Mouse (Mus musculus) lung, embryonic 14.5 days (tissue): ENCODE data around the gene H2-Ob. TPM values are rescaled to one million over a fixed set of nuclear protein-coding genes. Genes with fewer than 3 reads are reported as not detected.
A peak's percentile ranks its signal among the peaks of the same experiment; 100 is the strongest.

Source experiments
- ATAC-seq: fragments of 200-750 bp; cut with Nextera tagmentation; 2 replicates; pipeline ENCODE4 v1.8.0; 2017; ENCODE audit warnings: mild to moderate bottlenecking, moderate TSS enrichment, moderate library complexity; ENCODE audit not compliant: insufficient read depth
- DNase-seq: peaks from one replicate; pipeline ENCODE4 v3.0.0-alpha.2; 2015
- H3K27ac ChIP-seq: fragments of 300-500 bp; sonication (generic); 2 replicates; pipeline ENCODE4 v1.5.1; 2014; ENCODE audit warnings: low read depth, mild to moderate bottlenecking, moderate library complexity
- H3K27me3 ChIP-seq: fragments of 300-500 bp; sonication (generic); 2 replicates; pipeline ENCODE4 v1.6.1; 2014; ENCODE audit warnings: low read length, control low read depth; ENCODE audit not compliant: insufficient read depth
- H3K36me3 ChIP-seq: fragments of 300-500 bp; sonication (generic); 2 replicates; pipeline ENCODE4 v1.6.1; 2014; ENCODE audit warnings: control low read depth; ENCODE audit not compliant: insufficient read depth
- H3K4me1 ChIP-seq: fragments of 300-500 bp; sonication (generic); 2 replicates; pipeline ENCODE4 v1.6.1; 2014; ENCODE audit warnings: antibody characterized with exemption, control low read depth; ENCODE audit not compliant: insufficient read depth
- H3K4me2 ChIP-seq: fragments of 300-500 bp; sonication (generic); 2 replicates; pipeline ENCODE4 v1.6.1; 2014; ENCODE audit warnings: mild to moderate bottlenecking
- H3K4me3 ChIP-seq: fragments of 300-500 bp; sonication (generic); 2 replicates; pipeline ENCODE4 v1.5.1; 2014; ENCODE audit warnings: low read depth, low read length
- H3K9ac ChIP-seq: fragments of 300-500 bp; sonication (generic); 2 replicates; pipeline ENCODE4 v1.6.1; 2014
- H3K9me3 ChIP-seq: fragments of 300-500 bp; sonication (generic); 2 replicates; pipeline ENCODE4 v1.6.1; 2016; ENCODE audit warnings: low read depth, low read length, control low read depth
- CTCF ChIP-seq: IDR thresholded peaks from 2 replicates; pipeline ENCODE4 v1.5.1; 2016; ENCODE audit warnings: antibody characterized with exemption, low read depth
- WGBS: fragments of 180-500 bp; shearing (Covaris S2); extraction: QIAGEN DNeasy Blood & Tissue Kit; methylation state at CpG from one replicate; pipeline ENCODE4 v1.1.7; 2014; 5-methylcytosine and 5-hydroxymethylcytosine counted together
- polyA plus RNA-seq: library from polyadenylated mRNA; unstranded; fragments of >200 nt; fragmentation: Nextera tagmentation; extraction: Ambion mirVana; gene quantifications from 2 replicates; pipeline ENCODE4 v1.2.1, GENCODE M21; 2014

Gene H2-Ob
- polyA plus RNA-seq, 1 experiment from 2014 or later, result not detected

DNA sequence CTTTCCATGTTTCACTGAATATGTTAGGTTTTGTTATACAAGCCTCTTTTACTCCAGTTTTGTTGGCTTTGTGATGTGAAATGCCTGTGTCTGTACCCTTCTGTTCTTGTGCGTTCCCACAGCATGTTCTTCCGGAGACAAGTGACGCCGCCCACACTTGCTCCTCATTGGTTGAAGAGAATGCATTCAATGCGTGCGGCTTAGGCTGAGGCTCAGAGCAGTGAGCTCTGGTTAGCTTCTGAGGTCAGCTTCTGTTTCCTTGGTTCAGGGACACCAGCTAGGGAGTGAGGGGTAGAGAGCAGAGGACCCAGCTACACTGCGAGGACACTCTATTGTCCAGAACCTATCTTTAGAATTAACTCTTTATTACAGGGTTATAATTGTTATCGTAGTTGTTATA is 52.9 kb downstream of the H2-Ob start:
- TF ChIP-seq CTCF, result no peak
- Histone ChIP-seq H3K9me3 (no peaks in the 10 kb centered on the region), H3K36me3 (no peaks in the 10 kb centered on the region), H3K4me3 (no peak overlapping the region), H3K27me3 (no peaks in the 10 kb centered on the region), H3K27ac (no peak overlapping the region), H3K9ac (no peak overlapping the region), H3K4me2 (no peak overlapping the region), H3K4me1 (no peaks in the 10 kb centered on the region)
- peak; percentile 94 for DNase-seq
- 17% methylated on average over 8 of the region's 8 CpGs for WGBS
- peak; percentile 86 for ATAC-seq

- Histone ChIP-seq H3K4me2 (no peak overlapping the region), H3K4me3 (no peak overlapping the region), H3K4me1 (no peaks in the 10 kb centered on the region), H3K9me3 (no peaks in the 10 kb centered on the region), H3K27me3 (no peaks in the 10 kb centered on the region), H3K27ac (no peak overlapping the region), H3K9ac (no peak overlapping the region), H3K36me3 (no peaks in the 10 kb centered on the region)
- no peak for DNase-seq
- TF ChIP-seq CTCF, result no peak
- no peak for ATAC-seq
- 83% methylated on average over 4 of the region's 4 CpGs for WGBS
Observed at GRCm38 (mm10) chr17:34292570-34292969, 53.9 kb downstream of the H2-Ob start.

DNA sequence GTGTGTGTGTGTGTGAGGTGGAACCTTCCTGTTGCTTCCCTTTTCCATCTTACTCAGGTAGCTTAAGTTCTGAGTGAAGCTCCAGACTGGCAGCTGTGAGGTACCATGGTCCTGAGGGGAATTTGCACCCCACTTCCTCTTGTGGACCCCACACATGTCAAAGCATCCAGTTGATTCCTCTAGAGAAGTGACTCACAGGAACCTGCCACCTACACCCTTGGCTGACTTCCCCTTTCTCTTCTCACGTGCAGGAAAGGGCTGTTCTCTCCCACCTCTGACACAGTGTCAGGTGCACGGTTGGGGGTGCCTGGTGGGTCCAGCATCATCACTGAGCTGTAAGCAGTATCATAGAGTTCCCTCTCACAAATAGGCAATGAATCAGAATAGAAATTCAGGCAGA is 54.8 kb downstream of the H2-Ob start:
- H3K4me1 ChIP-seq, result no peaks in the 10 kb centered on the region
- H3K27ac ChIP-seq, result no peak overlapping the region
- no peak for ATAC-seq
- H3K36me3 ChIP-seq, result no peaks in the 10 kb centered on the region
- no peaks in the 10 kb centered on the region for H3K9me3 ChIP-seq
- H3K4me3 ChIP-seq, result no peak overlapping the region
- 43% methylated on average over 2 of the region's 2 CpGs for WGBS
- H3K27me3 ChIP-seq, result no peaks in the 10 kb centered on the region
- H3K9ac ChIP-seq, result no peak overlapping the region
- no peak overlapping the region for H3K4me2 ChIP-seq
- DNase-seq, result no peak
- TF ChIP-seq CTCF, result no peak

DNA sequence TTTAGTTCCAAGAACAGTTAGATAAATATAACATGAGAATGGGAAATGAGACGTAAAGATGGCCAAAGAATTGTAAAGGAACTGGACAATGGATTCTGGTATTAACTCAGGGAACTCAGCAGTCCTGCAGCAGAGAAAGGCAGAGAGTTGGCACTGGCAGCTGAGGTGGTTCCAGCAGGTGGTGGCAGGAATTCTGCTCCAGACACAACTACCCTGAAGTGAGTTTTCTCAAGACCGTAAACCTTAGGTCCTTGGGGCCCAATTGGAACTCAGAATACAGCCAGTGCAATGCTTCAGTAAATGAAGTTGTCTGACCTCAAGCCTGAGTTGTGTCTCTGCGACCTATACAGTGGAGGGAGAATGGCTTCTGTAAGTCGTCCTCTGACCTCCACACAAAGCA is 55.5 kb downstream of the H2-Ob start:
- Histone ChIP-seq H3K4me1 (no peaks in the 10 kb centered on the region), H3K9ac (no peak overlapping the region), H3K4me3 (no peak overlapping the region), H3K4me2 (no peak overlapping the region), H3K36me3 (no peaks in the 10 kb centered on the region), H3K27ac (no peak overlapping the region), H3K27me3 (no peaks in the 10 kb centered on the region), H3K9me3 (no peaks in the 10 kb centered on the region)
- TF ChIP-seq CTCF, result no peak
- 54% methylated on average over 4 of the region's 4 CpGs for WGBS
- ATAC-seq (no peak), DNase-seq (no peak)

- ATAC-seq, result no peak
- no peak for TF ChIP-seq CTCF
- DNase-seq, result no peak
- no peak overlapping the region for H3K27ac ChIP-seq
- H3K4me3 ChIP-seq, result no peak overlapping the region
- no peaks in the 10 kb centered on the region for H3K27me3 ChIP-seq
- no peaks in the 10 kb centered on the region for H3K9me3 ChIP-seq
- no peaks in the 10 kb centered on the region for H3K4me1 ChIP-seq
- no peak overlapping the region for H3K4me2 ChIP-seq
- no peak overlapping the region for H3K9ac ChIP-seq
- H3K36me3 ChIP-seq, result no peaks in the 10 kb centered on the region
Observed at GRCm38 (mm10) chr17:34295307-34295706, 56.6 kb downstream of the H2-Ob start.

- peak overlapping the region; percentile 16; the same call in 1 of the 2 replicates for H3K4me3 ChIP-seq
Observed at GRCm38 (mm10) chr17:34295891-34296794, 57.4 kb downstream of the H2-Ob start.

GRCm38 (mm10) chr17:34299356-34299755 is 60.7 kb downstream of the H2-Ob start:
- Histone ChIP-seq H3K36me3 (no peaks in the 10 kb centered on the region), H3K9ac (no peak overlapping the region), H3K27me3 (no peaks in the 10 kb centered on the region), H3K4me3 (no peak overlapping the region), H3K4me1 (no peaks in the 10 kb centered on the region), H3K4me2 (no peak overlapping the region), H3K9me3 (no peaks in the 10 kb centered on the region), H3K27ac (no peak overlapping the region)
- WGBS, result 48% methylated on average over 3 of the region's 3 CpGs
- no peak for TF ChIP-seq CTCF
- no peak for ATAC-seq
- DNase-seq, result no peak

More at GRCm38 (mm10) chr17:34295891-34296794, 57.4 kb downstream of the H2-Ob start:
- Histone ChIP-seq H3K4me1 (no peaks in the 10 kb centered on the region), H3K4me2 (peak overlapping the region; percentile 56), H3K9ac (no peak overlapping the region), H3K36me3 (no peaks in the 10 kb centered on the region), H3K27me3 (no peaks in the 10 kb centered on the region), H3K9me3 (no peaks in the 10 kb centered on the region), H3K27ac (no peak overlapping the region)
- WGBS, result 22% methylated on average over 23 of the region's 23 CpGs
- ATAC-seq, result peak; percentile 69; the same call in 1 of the 2 replicates
- DNase-seq, result peak; percentile 91
- TF ChIP-seq CTCF, result no peak
